Mouse (Mus musculus): ENCODE results near the gene Map4k1.

The Map4k1 gene

Small RNA genes within 50 kb of the gene (microRNA-seq; reads per million reads assigned to microRNA genes)
- gene Gm44408 = 0 reads per million in 2 experiments
